Mouse (Mus musculus) liver, postnatal 0 days (tissue): ENCODE data around the gene Dynlt1f.
"Not testable (repeated sequence)": the region's sequence is repeated elsewhere in the genome, so short reads cannot be mapped to it uniquely, and the experiment has no call there.

Experiments used
- CTCF ChIP-seq: sonication (generic); IDR thresholded peaks from 2 replicates; pipeline ENCODE4 v1.5.1; 2016; ENCODE audit warnings: antibody characterized with exemption, low read depth
- EP300 ChIP-seq: IDR thresholded peaks from 2 replicates; pipeline ENCODE4 v1.6.1; 2016; ENCODE audit warnings: antibody characterized with exemption, low read depth, mild to moderate bottlenecking

- not testable (repeated sequence) for TF ChIP-seq EP300, CTCF
These were observed 44.4 kb upstream of the Dynlt1f start for GRCm38 (mm10) chr17:6700077-6700476.
